Mouse (Mus musculus): ENCODE measurements around the gene Wfdc9. TPM values are rescaled to one million over a fixed set of nuclear protein-coding genes. Genes with fewer than 3 reads are reported as not detected.
"Not testable (repeated sequence)": the region's sequence is repeated elsewhere in the genome, so short reads cannot be mapped to it uniquely, and the experiment has no call there.

The Wfdc9 gene
- polyA plus RNA-seq, 1 experiment: not detected

DNA sequence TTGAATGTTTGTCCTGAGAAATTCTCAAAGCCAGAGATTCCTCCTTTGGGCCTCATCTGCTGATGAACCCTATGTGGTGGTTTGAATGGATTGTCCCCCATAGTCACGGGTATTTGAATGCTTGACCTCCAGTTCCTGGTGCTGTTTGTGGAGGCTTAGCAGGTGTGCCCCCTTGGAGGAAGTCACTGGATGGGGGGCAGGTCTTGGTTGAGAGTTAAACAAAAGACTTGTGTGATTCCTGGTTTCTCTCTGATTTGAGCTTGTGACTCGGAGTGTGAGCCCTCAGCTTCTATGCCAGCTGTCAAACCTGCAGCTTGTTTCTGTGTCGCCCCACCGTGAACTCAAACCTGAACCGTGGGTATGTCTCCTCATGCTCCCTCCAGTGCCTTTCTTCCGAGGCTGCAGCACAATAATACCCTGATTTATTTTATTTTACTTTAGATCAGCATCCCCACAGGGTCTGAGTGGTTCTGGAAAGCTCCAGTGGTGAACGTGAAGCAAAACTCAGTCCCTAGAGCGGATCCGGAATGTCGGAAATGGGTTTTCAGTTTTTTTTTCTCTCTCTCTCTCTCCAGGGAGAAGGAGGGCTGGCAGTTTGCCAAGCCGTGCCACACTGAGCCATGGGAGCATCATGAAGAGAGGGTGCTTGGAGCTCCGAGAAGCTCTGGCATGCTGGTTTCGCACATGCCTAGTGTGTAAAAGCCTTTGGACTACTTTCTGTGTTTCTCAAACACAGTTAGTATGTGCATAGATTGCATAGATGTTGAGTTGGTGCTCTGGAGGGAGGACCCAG, 14.3 kb downstream of the Wfdc9 start:
- TF ChIP-seq POLR2A (IDR thresholded peaks at IDR 0.05; ENCODE audit: borderline replicate concordance, control insufficient read depth, low read depth, low read length) (no peak), CTCF (IDR thresholded peaks at IDR 0.05; ENCODE audit: control insufficient read depth, insufficient read depth, low read length) (no peak)
- no peak overlapping the region for H3K27ac ChIP-seq (ENCODE audit: control insufficient read depth, insufficient read depth, low read depth, low read length, poor library complexity)
- H3K4me3 ChIP-seq (replicated peaks; ENCODE audit: control insufficient read depth, low read depth, low read length): no peak overlapping the region
- peaks cover 2% of the 10 kb centered on the region; the same call in 1 of the 2 replicates for H3K4me1 ChIP-seq (ENCODE audit: control insufficient read depth, insufficient read depth, low read length)
- WGBS: 82% methylated on average over 13 of the region's 13 CpGs

GRCm38 (mm10) chr2:164641129-164641528, 15.3 kb downstream of the Wfdc9 start:
- 10% methylated on average over 7 of the region's 7 CpGs for WGBS
- peak overlapping the region; percentile 74 for H3K27ac ChIP-seq (ENCODE audit: control insufficient read depth, insufficient read depth, low read depth, low read length, poor library complexity)
- TF ChIP-seq CTCF (IDR thresholded peaks at IDR 0.05; ENCODE audit: control insufficient read depth, insufficient read depth, low read length) (no peak), POLR2A (IDR thresholded peaks at IDR 0.05; ENCODE audit: borderline replicate concordance, control insufficient read depth, low read depth, low read length) (no peak)
- peaks cover 2% of the 10 kb centered on the region; the same call in 1 of the 2 replicates for H3K4me1 ChIP-seq (ENCODE audit: control insufficient read depth, insufficient read depth, low read length)
- no peak overlapping the region for H3K4me3 ChIP-seq (replicated peaks; ENCODE audit: control insufficient read depth, low read depth, low read length)

- H3K27ac ChIP-seq (ENCODE audit: control insufficient read depth, insufficient read depth, low read depth, low read length, poor library complexity): no peak within 1 kb of the TSS
- 79% methylated on average over 3 of the region's 3 CpGs for whole genome bisulfite sequencing
- TF ChIP-seq POLR2A (IDR thresholded peaks at IDR 0.05; ENCODE audit: borderline replicate concordance, control insufficient read depth, low read depth, low read length) (no peak), CTCF (IDR thresholded peaks at IDR 0.05; ENCODE audit: control insufficient read depth, insufficient read depth, low read length) (no peak)
- peaks cover 2% of the 10 kb centered on the region; the same call in 1 of the 2 replicates for H3K4me1 ChIP-seq (ENCODE audit: control insufficient read depth, insufficient read depth, low read length)
- no peak within 1 kb of the TSS for H3K4me3 ChIP-seq (replicated peaks; ENCODE audit: control insufficient read depth, low read depth, low read length)
These were observed 17.7 kb downstream of the Wfdc9 start, which contains the start of gene Wfdc16 for GRCm38 (mm10) chr2:164638696-164639095. TSS of gene Wfdc16 (minus strand) at chr2:164638796.

DNA sequence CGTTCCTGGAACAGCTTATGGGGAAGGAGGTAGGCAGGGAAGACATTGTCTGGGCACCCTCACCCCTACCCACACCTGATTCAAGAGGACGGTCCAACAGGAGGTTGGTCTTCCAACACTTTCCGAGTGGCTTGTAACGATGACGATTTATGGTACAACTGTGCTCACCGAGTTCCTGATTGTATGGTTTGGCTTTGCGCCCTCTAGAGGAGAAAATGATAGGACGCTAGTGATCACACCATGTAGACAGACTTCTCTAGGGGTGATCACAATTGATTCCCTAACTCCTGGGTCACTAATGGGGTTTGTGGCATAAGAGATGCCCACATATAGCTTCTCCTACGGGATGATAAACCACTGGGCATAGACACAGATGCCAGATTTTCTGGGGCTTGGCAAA, 21.1 kb downstream of the Wfdc9 start:
- TF ChIP-seq CTCF (IDR thresholded peaks at IDR 0.05; ENCODE audit: control insufficient read depth, insufficient read depth, low read length): no peak; the same call in 1 of the 2 replicates
- TF ChIP-seq POLR2A (IDR thresholded peaks at IDR 0.05; ENCODE audit: borderline replicate concordance, control insufficient read depth, low read depth, low read length): no peak
- no peak overlapping the region for H3K4me3 ChIP-seq (replicated peaks; ENCODE audit: control insufficient read depth, low read depth, low read length)
- no peak overlapping the region for H3K27ac ChIP-seq (ENCODE audit: control insufficient read depth, insufficient read depth, low read depth, low read length, poor library complexity)
- WGBS: 80% methylated on average over 9 of the region's 9 CpGs
- peaks cover 2% of the 10 kb centered on the region; the same call in 1 of the 2 replicates for H3K4me1 ChIP-seq (ENCODE audit: control insufficient read depth, insufficient read depth, low read length)

DNA sequence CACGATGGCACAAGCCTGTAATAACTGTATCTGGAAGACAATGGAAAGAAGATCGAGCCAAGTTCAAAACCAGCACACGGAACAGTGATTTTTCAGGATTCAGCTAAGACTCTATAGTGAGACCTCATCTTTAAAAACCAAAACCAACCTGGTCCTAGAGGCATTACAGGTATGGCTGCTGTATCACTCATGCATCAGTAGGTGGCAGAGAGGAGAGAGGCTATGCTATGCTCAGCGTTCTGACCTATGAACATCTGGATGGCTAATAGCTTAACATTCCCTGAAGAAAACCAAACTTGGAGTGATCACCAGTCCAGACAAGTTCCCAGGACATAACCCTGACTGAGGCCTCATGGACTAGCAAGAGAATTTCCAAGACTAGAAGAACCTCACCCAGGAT, 34.6 kb downstream of the Wfdc9 start:
- TF ChIP-seq POLR2A (IDR thresholded peaks at IDR 0.05; ENCODE audit: borderline replicate concordance, control insufficient read depth, low read depth, low read length) (no peak), CTCF (IDR thresholded peaks at IDR 0.05; ENCODE audit: control insufficient read depth, insufficient read depth, low read length) (no peak)
- Histone ChIP-seq H3K4me3 (replicated peaks; ENCODE audit: control insufficient read depth, low read depth, low read length) (no peak overlapping the region), H3K27ac (ENCODE audit: control insufficient read depth, insufficient read depth, low read depth, low read length, poor library complexity) (no peak overlapping the region), H3K4me1 (ENCODE audit: control insufficient read depth, insufficient read depth, low read length) (no peaks in the 10 kb centered on the region)
- 62% methylated on average over 4 of the region's 4 CpGs for WGBS

DNA sequence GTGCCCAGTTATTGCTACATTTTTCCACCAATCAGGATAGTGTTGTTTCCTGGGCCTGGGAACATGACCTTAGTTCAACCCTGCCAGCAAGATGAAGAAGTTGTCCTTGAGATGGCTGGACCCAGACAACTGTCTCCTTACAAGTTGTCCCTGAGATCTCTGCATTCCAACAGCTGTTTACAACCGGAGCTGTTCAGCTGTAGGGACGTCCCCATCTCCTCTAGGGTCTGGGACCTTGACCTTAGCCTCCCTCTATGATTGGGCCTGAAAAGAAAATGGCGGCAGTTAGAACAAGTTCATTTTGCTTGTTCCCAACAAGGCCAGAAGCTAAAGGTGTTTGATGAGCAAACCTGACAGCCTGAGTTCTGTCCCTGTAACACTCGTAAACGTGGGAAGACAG, 37.3 kb downstream of the Wfdc9 start:
- WGBS: 77% methylated on average over 5 of the region's 5 CpGs
- no peak overlapping the region for H3K27ac ChIP-seq (ENCODE audit: control insufficient read depth, insufficient read depth, low read depth, low read length, poor library complexity)
- TF ChIP-seq POLR2A (IDR thresholded peaks at IDR 0.05; ENCODE audit: borderline replicate concordance, control insufficient read depth, low read depth, low read length) (no peak), CTCF (IDR thresholded peaks at IDR 0.05; ENCODE audit: control insufficient read depth, insufficient read depth, low read length) (no peak)

GRCm38 (mm10) chr2:164615386-164615785, 41.0 kb downstream of the Wfdc9 start:
- TF ChIP-seq CTCF (IDR thresholded peaks at IDR 0.05; ENCODE audit: control insufficient read depth, insufficient read depth, low read length) (no peak), POLR2A (IDR thresholded peaks at IDR 0.05; ENCODE audit: borderline replicate concordance, control insufficient read depth, low read depth, low read length) (no peak)
- no peak overlapping the region for H3K4me3 ChIP-seq (replicated peaks; ENCODE audit: control insufficient read depth, low read depth, low read length)
- H3K27ac ChIP-seq (ENCODE audit: control insufficient read depth, insufficient read depth, low read depth, low read length, poor library complexity): no peak overlapping the region
- 83% methylated on average over 3 of the region's 3 CpGs for WGBS
- H3K4me1 ChIP-seq (ENCODE audit: control insufficient read depth, insufficient read depth, low read length): no peaks in the 10 kb centered on the region

More for the DNA sequence above, 37.3 kb downstream of the Wfdc9 start:
- H3K4me3 ChIP-seq (replicated peaks; ENCODE audit: control insufficient read depth, low read depth, low read length): no peak overlapping the region
- H3K4me1 ChIP-seq (ENCODE audit: control insufficient read depth, insufficient read depth, low read length): no peaks in the 10 kb centered on the region

DNA sequence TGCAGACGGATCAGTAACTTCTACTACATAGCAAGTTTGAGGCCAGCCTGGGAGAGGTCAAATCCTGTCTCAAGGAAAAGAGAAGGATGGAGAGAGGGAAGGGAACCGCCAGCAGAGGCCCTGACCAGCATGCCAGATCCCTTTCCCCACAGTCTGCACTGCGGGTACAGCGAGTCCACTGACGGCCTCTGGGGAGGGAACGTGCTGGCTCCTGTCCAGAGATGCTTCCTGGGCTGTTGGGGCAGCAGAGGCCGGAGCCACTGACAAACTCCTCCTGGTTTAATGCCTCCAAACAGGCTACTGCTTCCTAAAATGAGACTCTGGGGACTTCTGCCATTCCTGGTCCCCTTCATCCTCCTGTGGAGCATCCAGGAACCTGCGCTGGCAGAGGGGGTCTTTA, 42.9 kb downstream of the Wfdc9 start, which contains the start of the genes Wfdc6b and Wfdc8:
Gene Wfdc6b, plus strand, starts transcription at position 52 of the 400 bp plus-strand sequence.
Gene Wfdc8, minus strand, starts transcription at position 156 of the 400 bp plus-strand sequence.
- 62% methylated on average over 8 of the region's 8 CpGs for WGBS
- H3K27ac ChIP-seq (ENCODE audit: control insufficient read depth, insufficient read depth, low read depth, low read length, poor library complexity); H3K4me1 ChIP-seq (ENCODE audit: control insufficient read depth, insufficient read depth, low read length); H3K4me3 ChIP-seq (replicated peaks; ENCODE audit: control insufficient read depth, low read depth, low read length): not testable (repeated sequence)
